Mouse (Mus musculus) forebrain, embryonic 16.5 days (tissue): ENCODE data around the gene Rtl1. TPM values are rescaled to one million over a fixed set of nuclear protein-coding genes. Genes with fewer than 3 reads are reported as not detected.

ENCODE experiments used
- ATAC-seq: fragments of 200-750 bp; cut with Nextera tagmentation; 2 replicates; pipeline ENCODE4 v1.8.0; 2017; ENCODE audit warnings: mild to moderate bottlenecking, moderate library complexity
- H3K27ac ChIP-seq: fragments of 300-500 bp; sonication (generic); 2 replicates; pipeline ENCODE4 v1.5.1; 2014; ENCODE audit warnings: low read length, control low read depth
- H3K27me3 ChIP-seq: fragments of 300-500 bp; sonication (generic); replicated peaks from 2 replicates; pipeline ENCODE4 v1.6.1; 2014; ENCODE audit warnings: low read length; ENCODE audit not compliant: control insufficient read depth, insufficient read depth
- H3K36me3 ChIP-seq: fragments of 300-500 bp; sonication (generic); 2 replicates; pipeline ENCODE4 v1.6.1; 2014; ENCODE audit not compliant: control insufficient read depth, insufficient read depth
- H3K4me1 ChIP-seq: fragments of 300-500 bp; sonication (generic); replicated peaks from 2 replicates; pipeline ENCODE4 v1.6.1; 2014; ENCODE audit warnings: low read length; ENCODE audit not compliant: control insufficient read depth, insufficient read depth
- H3K4me2 ChIP-seq: fragments of 300-500 bp; sonication (generic); 2 replicates; pipeline ENCODE4 v1.6.1; 2014; ENCODE audit warnings: mild to moderate bottlenecking, low read length, control low read depth
- H3K4me3 ChIP-seq: fragments of 300-500 bp; sonication (generic); replicated peaks from 2 replicates; pipeline ENCODE4 v1.5.1; 2014; ENCODE audit warnings: mild to moderate bottlenecking, low read length, control low read depth
- H3K9ac ChIP-seq: fragments of 300-500 bp; sonication (generic); replicated peaks from 2 replicates; pipeline ENCODE4 v1.6.1; 2014; ENCODE audit warnings: low read depth, low read length, control low read depth
- H3K9me3 ChIP-seq: fragments of 300-500 bp; sonication (generic); 2 replicates; pipeline ENCODE4 v1.6.1; 2016; ENCODE audit warnings: low read length; ENCODE audit not compliant: control insufficient read depth
- WGBS: fragments of 180-500 bp; shearing (Covaris S2); extraction: QIAGEN DNeasy Blood & Tissue Kit; methylation state at CpG from one replicate; pipeline ENCODE4 v1.1.7; 2014; 5-methylcytosine and 5-hydroxymethylcytosine counted together
- microRNA counts: library from miRNA; unstranded; fragments of <30 nt; microRNA quantifications from one replicate; lab custom pipeline; 2016
- microRNA-seq: library from miRNA; unstranded; fragments of <30 nt; microRNA quantifications from one replicate; pipeline ENCODE4, GENCODE M21; 2017
- polyA plus RNA-seq: library from polyadenylated mRNA; unstranded; fragments of >200 nt; fragmentation: Nextera tagmentation; extraction: Ambion mirVana; gene quantifications from 2 replicates; pipeline ENCODE4 v1.2.1, GENCODE M21; 2015

The Rtl1 gene
- polyA plus RNA-seq, 1 experiment from 2014 or later, result 1.2 TPM

DNA sequence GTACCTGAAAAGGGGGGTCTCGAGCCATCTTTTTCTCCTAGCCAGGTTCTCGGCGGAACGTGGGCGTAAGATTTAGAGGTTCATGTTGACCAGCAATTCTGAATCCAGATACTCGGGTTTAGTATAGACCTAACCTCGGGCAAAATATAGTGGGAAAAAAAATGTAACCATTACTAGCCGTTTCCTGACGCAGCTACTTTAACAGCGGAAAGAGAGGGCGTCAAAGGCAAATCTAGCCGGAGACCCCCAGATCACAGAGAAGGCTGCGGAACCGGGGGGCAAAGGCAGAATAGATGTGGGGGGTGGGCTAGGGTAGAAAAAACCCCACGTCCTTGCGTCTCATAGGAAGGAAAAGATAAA, 58.6 kb downstream of the Rtl1 start:
- Histone ChIP-seq H3K4me2 (peak overlapping the region; percentile 57), H3K4me3 (peak overlapping the region; percentile 55), H3K9ac (peak overlapping the region; percentile 73), H3K9me3 (peaks cover 31% of the 10 kb centered on the region), H3K27me3 (no peaks in the 10 kb centered on the region), H3K4me1 (peaks cover 7% of the 10 kb centered on the region), H3K36me3 (no peaks in the 10 kb centered on the region), H3K27ac (peak overlapping the region; percentile 78)
- no peak for ATAC-seq
- WGBS, result 58% methylated on average over 16 of the region's 16 CpGs

DNA sequence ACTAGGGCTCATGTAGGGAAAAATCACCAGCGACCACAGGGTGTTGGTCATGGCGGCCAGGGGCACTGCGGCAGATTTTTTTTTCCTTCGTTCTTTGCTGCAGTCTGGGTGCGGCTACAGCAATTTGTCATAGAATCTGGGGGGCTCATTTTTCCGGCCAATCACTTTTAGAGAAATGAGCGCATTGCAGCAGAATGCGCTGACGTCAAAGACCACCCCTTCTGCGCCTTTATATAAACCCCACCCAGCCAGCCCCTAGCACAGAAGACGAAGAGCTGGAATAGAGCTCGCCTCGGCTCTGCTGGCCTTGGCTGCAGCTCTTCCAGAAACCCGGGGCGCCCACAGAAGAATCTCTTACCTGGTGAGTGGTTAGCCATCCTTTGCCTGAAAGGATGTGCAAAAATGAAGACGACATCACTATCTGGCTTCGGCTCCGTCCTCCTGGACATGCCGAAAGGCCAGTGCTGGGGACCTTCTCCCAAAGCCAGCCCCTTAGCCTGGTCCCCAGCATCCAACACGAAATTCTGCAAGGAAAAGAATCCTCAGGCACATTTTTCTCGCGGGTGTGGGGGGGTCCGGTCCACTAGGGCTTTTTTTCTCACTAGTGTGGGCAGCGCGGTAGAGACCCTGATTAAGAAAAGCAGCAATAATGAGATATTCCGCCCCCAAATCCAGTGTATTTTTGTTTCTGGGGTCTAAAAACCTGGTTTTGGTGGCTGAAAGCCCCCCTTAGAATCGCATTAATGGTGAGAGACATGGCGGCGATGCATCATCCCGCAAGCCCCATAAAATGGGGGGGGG, 59.2 kb downstream of the Rtl1 start:
- Histone ChIP-seq H3K4me2 (peak overlapping the region; percentile 57), H3K27me3 (no peaks in the 10 kb centered on the region), H3K9ac (peak overlapping the region; percentile 73), H3K36me3 (no peaks in the 10 kb centered on the region), H3K4me3 (peak overlapping the region; percentile 55), H3K27ac (peak overlapping the region; percentile 84), H3K9me3 (peaks cover 31% of the 10 kb centered on the region), H3K4me1 (peaks cover 2% of the 10 kb centered on the region)
- peak; percentile 69 for ATAC-seq
- 48% methylated on average over 30 of the region's 30 CpGs for WGBS

DNA sequence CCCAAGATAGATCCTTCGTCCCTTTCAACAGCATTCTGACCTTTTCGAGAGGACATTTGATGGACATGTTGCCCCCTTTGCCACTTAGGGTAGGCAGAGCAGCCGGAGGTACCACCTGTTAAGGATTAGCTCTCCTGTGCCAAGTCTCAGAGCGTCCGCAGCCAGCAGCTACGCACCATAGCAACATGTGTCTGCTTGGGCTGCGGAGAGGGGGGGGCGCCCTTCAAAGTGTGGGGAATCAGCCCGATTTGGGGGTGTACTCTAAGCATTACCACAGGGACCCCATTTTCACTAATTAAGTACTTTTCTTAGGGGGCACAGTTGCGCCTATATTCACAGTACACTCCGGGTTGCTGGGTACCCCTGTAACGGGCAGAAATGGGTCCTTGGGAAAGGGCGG, 60.2 kb downstream of the Rtl1 start:
- peaks cover 31% of the 10 kb centered on the region for H3K9me3 ChIP-seq
- no peak; the same call in 1 of the 2 replicates for ATAC-seq
- H3K36me3 ChIP-seq, result no peaks in the 10 kb centered on the region
- 51% methylated on average over 13 of the region's 13 CpGs for WGBS
- no peaks in the 10 kb centered on the region; the same call in 1 of the 2 replicates for H3K4me1 ChIP-seq
- H3K27ac ChIP-seq, result peak overlapping the region; percentile 84; the same call in 1 of the 2 replicates
- H3K27me3 ChIP-seq, result no peaks in the 10 kb centered on the region
- H3K9ac ChIP-seq, result no peak overlapping the region
- peak overlapping the region; percentile 55 for H3K4me3 ChIP-seq
- H3K4me2 ChIP-seq, result peak overlapping the region; percentile 57

MicroRNA genes within 50 kb of the gene (microRNA counts, 519-probe panel; counts per million panel counts)
- microRNA mmu-miR-1188 (lab: Ali Mortazavi, UCI), result 1,915 counts per million, percentile 24 among the panel's probes with 10 or more counts
- 2,930 counts per million, percentile 76 among the panel's probes with 10 or more counts for microRNA mmu-miR-127 (lab: Ali Mortazavi, UCI)
- microRNA mmu-miR-136 (lab: Ali Mortazavi, UCI), result 3,809 counts per million, percentile 92 among the panel's probes with 10 or more counts
- microRNA mmu-miR-1906 (lab: Ali Mortazavi, UCI), result 2,426 counts per million, percentile 58 among the panel's probes with 10 or more counts
- 2,036 counts per million, percentile 31 among the panel's probes with 10 or more counts for microRNA mmu-miR-337-3p (lab: Ali Mortazavi, UCI)
- 2,313 counts per million, percentile 51 among the panel's probes with 10 or more counts for microRNA mmu-miR-337-5p (lab: Ali Mortazavi, UCI)
- microRNA mmu-miR-341 (lab: Ali Mortazavi, UCI), result not detected
- microRNA mmu-miR-370 (lab: Ali Mortazavi, UCI), result 2,575 counts per million, percentile 64 among the panel's probes with 10 or more counts
- 2,965 counts per million, percentile 77 among the panel's probes with 10 or more counts for microRNA mmu-miR-431 (lab: Ali Mortazavi, UCI)
- 1,653 counts per million, percentile 17 among the panel's probes with 10 or more counts for microRNA mmu-miR-432 (lab: Ali Mortazavi, UCI)
- 3,263 counts per million, percentile 83 among the panel's probes with 10 or more counts for microRNA mmu-miR-433 (lab: Ali Mortazavi, UCI)
- microRNA mmu-miR-434-3p (lab: Ali Mortazavi, UCI), result 3,639 counts per million, percentile 90 among the panel's probes with 10 or more counts
- 2,759 counts per million, percentile 70 among the panel's probes with 10 or more counts for microRNA mmu-miR-434-5p (lab: Ali Mortazavi, UCI)
- 2,476 counts per million, percentile 60 among the panel's probes with 10 or more counts for microRNA mmu-miR-493 (lab: Ali Mortazavi, UCI)
- microRNA mmu-miR-540-3p (lab: Ali Mortazavi, UCI), result 1,447 counts per million, percentile 12 among the panel's probes with 10 or more counts
- microRNA mmu-miR-540-5p (lab: Ali Mortazavi, UCI), result not detected
- microRNA mmu-miR-665 (lab: Ali Mortazavi, UCI), result 1,596 counts per million, percentile 15 among the panel's probes with 10 or more counts
- microRNA mmu-miR-673-3p (lab: Ali Mortazavi, UCI), result not detected
- microRNA mmu-miR-673-5p (lab: Ali Mortazavi, UCI), result 887 counts per million, percentile 6 among the panel's probes with 10 or more counts
- 2,532 counts per million, percentile 62 among the panel's probes with 10 or more counts for microRNA mmu-miR-770-3p (lab: Ali Mortazavi, UCI)
- microRNA mmu-miR-770-5p (lab: Ali Mortazavi, UCI), result 1,951 counts per million, percentile 26 among the panel's probes with 10 or more counts

Small RNA genes lying within 50 kb of the gene (microRNA-seq; reads per million reads assigned to microRNA genes)
- not detected for gene Gm23912
- gene Mir1188, result 7.3 reads per million, percentile 25 among the genes with 10 or more reads in this experiment
- 6,011 reads per million, percentile 92 among the genes with 10 or more reads in this experiment for gene Mir127
- gene Mir136, result not detected
- not detected for gene Mir1906-1
- 2.7 reads per million, percentile 9 among the genes with 10 or more reads in this experiment for gene Mir3070a
- 0.62 reads per million for gene Mir3070b
- gene Mir3071, result not detected
- not detected for gene Mir337
- 437 reads per million, percentile 71 among the genes with 10 or more reads in this experiment for gene Mir341
- not detected for gene Mir3544
- gene Mir370, result 711 reads per million, percentile 76 among the genes with 10 or more reads in this experiment
- gene Mir431, result 1,851 reads per million, percentile 83 among the genes with 10 or more reads in this experiment
- not detected for gene Mir432
- gene Mir433, result 1,174 reads per million, percentile 80 among the genes with 10 or more reads in this experiment
- 2,032 reads per million, percentile 84 among the genes with 10 or more reads in this experiment for gene Mir434
- 43.9 reads per million, percentile 42 among the genes with 10 or more reads in this experiment for gene Mir493
- 313 reads per million, percentile 68 among the genes with 10 or more reads in this experiment for gene Mir540
- gene Mir665, result 225 reads per million, percentile 64 among the genes with 10 or more reads in this experiment
- gene Mir673, result 72.3 reads per million, percentile 50 among the genes with 10 or more reads in this experiment
- gene Mir770, result 773 reads per million, percentile 78 among the genes with 10 or more reads in this experiment

Other genes starting within 250 kb of the Rtl1 start
- 21.2 and 34.2 TPM in 2 replicates for gene Dlk1, start 147.5 kb downstream of the Rtl1 start, polyA plus RNA-seq